Mouse (Mus musculus) kidney, adult 9 months (tissue): ENCODE measurements around the gene Stag2.

Source experiments
- DNase-seq: peaks from one replicate; pipeline ENCODE4 v3.0.0; 2022

Stag2 gene

GRCm38 (mm10) chrX:42250342-42250741 lies 101.2 kb downstream of the Stag2 start:
- DNase-seq, result no peak

DNA sequence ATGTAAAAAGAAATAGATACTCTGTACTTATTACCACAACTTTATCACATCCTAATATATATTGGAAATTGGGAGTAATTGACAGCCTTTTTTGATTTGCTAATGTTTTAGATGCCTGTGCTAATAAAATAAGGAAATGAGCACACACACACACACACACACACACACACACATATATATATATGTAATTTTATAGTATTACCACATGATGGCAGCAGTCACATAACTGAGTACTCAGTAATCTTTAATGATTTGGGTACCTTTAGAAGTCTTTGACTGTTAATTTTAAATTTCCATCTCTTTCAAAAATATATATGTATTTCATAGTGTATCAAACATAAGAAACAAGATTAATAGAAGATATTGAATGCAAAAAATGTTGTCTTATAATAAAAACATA lies 123.6 kb downstream of the Stag2 start:
- DNase-seq, result no peak

DNA sequence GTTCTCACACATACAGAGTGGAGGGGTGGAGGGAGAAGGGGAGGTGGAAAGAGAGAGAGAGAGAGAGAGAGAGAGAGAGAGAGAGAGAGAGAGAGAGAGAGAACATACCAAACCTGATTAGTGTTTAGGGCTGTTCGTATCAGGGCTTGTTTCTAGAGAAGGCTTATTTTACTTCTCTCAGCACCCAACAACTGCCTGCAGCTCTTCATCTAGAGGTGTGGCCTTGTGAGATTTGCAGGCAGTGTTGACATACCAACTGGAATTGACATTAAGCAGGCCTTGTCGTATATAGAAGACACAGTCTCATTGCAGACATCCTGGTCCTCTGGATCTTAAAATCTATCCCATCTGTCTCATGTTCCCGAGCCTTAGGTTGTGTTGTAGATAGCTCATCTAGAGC lies 141.1 kb downstream of the Stag2 start:
- DNase-seq, result no peak

- DNase-seq, result no peak
Measured at GRCm38 (mm10) chrX:42315231-42315630, 166.1 kb downstream of the Stag2 start.

DNA sequence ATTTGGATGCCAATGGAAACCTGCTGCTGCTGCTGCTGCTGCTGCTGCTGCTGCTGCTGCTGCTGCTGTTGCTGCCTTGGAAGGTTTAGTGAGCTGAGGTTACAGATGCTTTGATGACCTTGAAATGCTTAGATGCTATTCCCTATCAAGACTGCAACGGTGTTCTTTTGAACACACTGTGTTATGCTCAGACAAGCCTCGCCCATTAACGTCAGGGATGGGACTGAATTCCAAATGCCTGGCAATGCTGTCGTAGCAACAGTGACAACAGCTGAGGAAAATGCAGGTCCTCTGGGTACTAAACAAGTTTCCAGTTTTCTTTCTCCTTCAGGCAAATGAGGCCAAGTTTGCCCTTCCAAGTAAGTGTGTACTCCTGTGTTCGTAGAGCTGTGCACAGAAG lies 171.3 kb downstream of the Stag2 start:
- no peak for DNase-seq

DNA sequence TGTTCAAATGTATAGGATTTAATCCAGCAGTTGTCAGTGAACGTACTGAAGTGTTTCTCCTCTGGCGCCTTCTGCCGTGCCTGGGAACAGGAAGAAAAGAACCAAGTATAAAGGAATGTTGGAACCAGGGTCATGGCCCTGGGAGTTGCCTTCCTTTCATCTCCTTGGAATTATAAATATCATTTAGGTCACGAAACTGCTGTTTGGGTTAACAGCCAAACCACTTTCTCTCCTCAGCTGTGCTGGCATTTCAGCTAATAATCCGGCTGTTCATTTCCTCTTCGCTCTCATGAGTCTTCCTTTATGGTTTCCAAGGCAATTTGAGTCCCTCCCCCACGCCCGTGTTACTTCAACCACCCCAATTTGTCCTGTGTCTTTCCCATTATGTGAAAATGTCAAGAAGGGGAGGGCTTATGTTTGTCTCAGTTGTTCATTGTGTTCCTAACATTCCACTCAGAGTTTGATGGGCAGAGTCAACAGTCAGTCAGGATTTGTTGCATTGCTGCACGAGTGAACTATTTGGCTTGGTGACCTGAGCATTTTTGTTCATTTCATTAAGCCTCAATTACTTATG lies 172.2 kb downstream of the Stag2 start:
- no peak for DNase-seq

- no peak for DNase-seq
Measured at GRCm38 (mm10) chrX:42324848-42325247, 175.7 kb downstream of the Stag2 start.
